Mouse (Mus musculus) neural tube, embryonic 12.5 days (tissue): ENCODE data around the gene Map2k5. TPM values are rescaled to one million over a fixed set of nuclear protein-coding genes. Genes with fewer than 3 reads are reported as not detected.

Source experiments
- ATAC-seq: fragments of 200-750 bp; cut with Nextera tagmentation; 2 replicates; pipeline ENCODE4 v1.8.0; 2017; ENCODE audit warnings: low read depth, mild to moderate bottlenecking, moderate TSS enrichment, moderate library complexity; ENCODE audit not compliant: low FRiP score
- H3K27ac ChIP-seq: fragments of 300-500 bp; sonication (generic); 2 replicates; pipeline ENCODE4 v1.5.1; 2016
- H3K27me3 ChIP-seq: fragments of 300-500 bp; sonication (generic); replicated peaks from 2 replicates; pipeline ENCODE4 v1.6.1; 2016; ENCODE audit warnings: mild to moderate bottlenecking
- H3K36me3 ChIP-seq: fragments of 300-500 bp; sonication (generic); 2 replicates; pipeline ENCODE4 v1.6.1; 2016; ENCODE audit warnings: mild to moderate bottlenecking
- H3K4me1 ChIP-seq: fragments of 300-500 bp; sonication (generic); 2 replicates; pipeline ENCODE4 v1.6.1; 2016
- H3K4me2 ChIP-seq: fragments of 300-500 bp; sonication (generic); replicated peaks from 2 replicates; pipeline ENCODE4 v1.6.1; 2016; ENCODE audit warnings: mild to moderate bottlenecking
- H3K4me3 ChIP-seq: fragments of 300-500 bp; sonication (generic); 2 replicates; pipeline ENCODE4 v1.5.1; 2016
- H3K9ac ChIP-seq: fragments of 300-500 bp; sonication (generic); 2 replicates; pipeline ENCODE4 v1.6.1; 2016; ENCODE audit warnings: mild to moderate bottlenecking
- H3K9me3 ChIP-seq: fragments of 300-500 bp; sonication (generic); 2 replicates; pipeline ENCODE4 v1.6.1; 2016; ENCODE audit warnings: mild to moderate bottlenecking
- WGBS: fragments of 180-500 bp; shearing (Covaris S2); methylation state at CpG from one replicate; pipeline ENCODE4 v1.1.7; 2016; 5-methylcytosine and 5-hydroxymethylcytosine counted together
- polyA plus RNA-seq: library from polyadenylated mRNA; unstranded; fragments of >200 nt; fragmentation: Nextera tagmentation; extraction: Ambion mirVana; gene quantifications from 2 replicates; pipeline ENCODE4 v1.2.1, GENCODE M21; 2016

Gene Map2k5
- polyA plus RNA-seq, 1 experiment from 2014 or later: 45.9 TPM

- WGBS: 2% methylated on average over 9 of the region's 9 CpGs
- ATAC-seq: no peak
- Histone ChIP-seq H3K9me3 (no peaks in the 10 kb centered on the region), H3K4me2 (peak overlapping the region; percentile 76), H3K36me3 (no peaks in the 10 kb centered on the region), H3K27me3 (peaks cover 97% of the 10 kb centered on the region), H3K4me1 (peaks cover 39% of the 10 kb centered on the region), H3K9ac (peak overlapping the region; percentile 14; the same call in 1 of the 2 replicates), H3K4me3 (peak overlapping the region; percentile 20; the same call in 1 of the 2 replicates), H3K27ac (no peak overlapping the region)
Measured at GRCm38 (mm10) chr9:63140211-63140610, 237.5 kb downstream of the Map2k5 start.

- Histone ChIP-seq H3K27ac (no peak overlapping the region), H3K27me3 (peaks cover 97% of the 10 kb centered on the region), H3K4me3 (peak overlapping the region; percentile 20; the same call in 1 of the 2 replicates), H3K9ac (peak overlapping the region; percentile 14; the same call in 1 of the 2 replicates), H3K9me3 (no peaks in the 10 kb centered on the region), H3K4me1 (peaks cover 39% of the 10 kb centered on the region), H3K4me2 (peak overlapping the region; percentile 76), H3K36me3 (no peaks in the 10 kb centered on the region)
- ATAC-seq: no peak
- WGBS: 2% methylated on average over 17 of the region's 17 CpGs
Measured at GRCm38 (mm10) chr9:63139661-63140060, 238.0 kb downstream of the Map2k5 start.

GRCm38 (mm10) chr9:63138481-63138967 is 239.2 kb downstream of the Map2k5 start:
- Histone ChIP-seq H3K4me1 (peaks cover 39% of the 10 kb centered on the region), H3K4me2 (peak overlapping the region; percentile 76), H3K9me3 (no peaks in the 10 kb centered on the region), H3K27ac (no peak overlapping the region), H3K36me3 (no peaks in the 10 kb centered on the region), H3K27me3 (peaks cover 97% of the 10 kb centered on the region), H3K9ac (peak overlapping the region; percentile 55), H3K4me3 (peak overlapping the region; percentile 29)
- under 1% methylated on average over 31 of the region's 31 CpGs for WGBS
- ATAC-seq: no peak

GRCm38 (mm10) chr9:63137615-63137915 is 240.1 kb downstream of the Map2k5 start:
- H3K9ac ChIP-seq: peak overlapping the region; percentile 42; the same call in 1 of the 2 replicates

GRCm38 (mm10) chr9:63136756-63137614 is 240.7 kb downstream of the Map2k5 start:
- H3K4me1 ChIP-seq: peaks cover 42% of the 10 kb centered on the region
- WGBS: 4% methylated on average over 19 of the region's 19 CpGs
- H3K27me3 ChIP-seq: peaks cover 83% of the 10 kb centered on the region
- no peak overlapping the region for H3K4me3 ChIP-seq
- H3K9me3 ChIP-seq: no peaks in the 10 kb centered on the region
- peak overlapping the region; percentile 76 for H3K4me2 ChIP-seq
- H3K27ac ChIP-seq: no peak overlapping the region
- no peaks in the 10 kb centered on the region for H3K36me3 ChIP-seq
- no peak for ATAC-seq
- no peak overlapping the region for H3K9ac ChIP-seq

More at GRCm38 (mm10) chr9:63137615-63137915, 240.1 kb downstream of the Map2k5 start:
- H3K27ac ChIP-seq: no peak overlapping the region
- peaks cover 39% of the 10 kb centered on the region for H3K4me1 ChIP-seq
- H3K36me3 ChIP-seq: no peaks in the 10 kb centered on the region
- peaks cover 88% of the 10 kb centered on the region for H3K27me3 ChIP-seq
- 2% methylated on average over 6 of the region's 6 CpGs for WGBS
- no peaks in the 10 kb centered on the region for H3K9me3 ChIP-seq
- ATAC-seq: no peak
- peak overlapping the region; percentile 76 for H3K4me2 ChIP-seq
- no peak overlapping the region; the same call in 1 of the 2 replicates for H3K4me3 ChIP-seq

GRCm38 (mm10) chr9:63136241-63136640 is 241.5 kb downstream of the Map2k5 start:
- H3K27ac ChIP-seq: no peak overlapping the region
- no peaks in the 10 kb centered on the region for H3K9me3 ChIP-seq
- no peak overlapping the region for H3K4me3 ChIP-seq
- WGBS: 4% methylated on average over 8 of the region's 8 CpGs
- peaks cover 75% of the 10 kb centered on the region for H3K27me3 ChIP-seq
- H3K4me2 ChIP-seq: peak overlapping the region; percentile 76; the same call in 1 of the 2 replicates
- peaks cover 44% of the 10 kb centered on the region for H3K4me1 ChIP-seq
- H3K9ac ChIP-seq: no peak overlapping the region
- H3K36me3 ChIP-seq: no peaks in the 10 kb centered on the region
- no peak for ATAC-seq

GRCm38 (mm10) chr9:63135801-63136200 is 241.9 kb downstream of the Map2k5 start:
- peak overlapping the region; percentile 56 for H3K4me2 ChIP-seq
- H3K9ac ChIP-seq: peak overlapping the region; percentile 21; the same call in 1 of the 2 replicates
- no peaks in the 10 kb centered on the region for H3K36me3 ChIP-seq
- ATAC-seq: no peak
- WGBS: under 1% methylated on average over 16 of the region's 16 CpGs
- H3K4me3 ChIP-seq: peak overlapping the region; percentile 26; the same call in 1 of the 2 replicates
- H3K9me3 ChIP-seq: no peaks in the 10 kb centered on the region
- H3K27ac ChIP-seq: no peak overlapping the region
- H3K4me1 ChIP-seq: peaks cover 44% of the 10 kb centered on the region
- H3K27me3 ChIP-seq: peaks cover 71% of the 10 kb centered on the region

GRCm38 (mm10) chr9:63135356-63135755 is 242.3 kb downstream of the Map2k5 start:
- ATAC-seq: no peak
- H3K36me3 ChIP-seq: no peaks in the 10 kb centered on the region
- H3K27ac ChIP-seq: no peak overlapping the region
- H3K4me3 ChIP-seq: peak overlapping the region; percentile 26; the same call in 1 of the 2 replicates
- peaks cover 44% of the 10 kb centered on the region for H3K4me1 ChIP-seq
- WGBS: 3% methylated on average over 11 of the region's 11 CpGs
- H3K27me3 ChIP-seq: peaks cover 66% of the 10 kb centered on the region
- peak overlapping the region; percentile 21; the same call in 1 of the 2 replicates for H3K9ac ChIP-seq
- peak overlapping the region; percentile 56 for H3K4me2 ChIP-seq
- no peaks in the 10 kb centered on the region for H3K9me3 ChIP-seq

GRCm38 (mm10) chr9:63133659-63134058 is 244.0 kb downstream of the Map2k5 start:
- no peaks in the 10 kb centered on the region for H3K9me3 ChIP-seq
- H3K9ac ChIP-seq: no peak overlapping the region
- peaks cover 49% of the 10 kb centered on the region for H3K27me3 ChIP-seq
- H3K4me2 ChIP-seq: peak overlapping the region; percentile 83
- no peaks in the 10 kb centered on the region for H3K36me3 ChIP-seq
- 18% methylated on average over 6 of the region's 6 CpGs for whole genome bisulfite sequencing
- H3K4me3 ChIP-seq: peak overlapping the region; percentile 16; the same call in 1 of the 2 replicates
- peaks cover 33% of the 10 kb centered on the region for H3K4me1 ChIP-seq
- peak; percentile 1; the same call in 1 of the 2 replicates for ATAC-seq
- no peak overlapping the region for H3K27ac ChIP-seq

GRCm38 (mm10) chr9:63132673-63133601 is 244.8 kb downstream of the Map2k5 start:
- 0 out of 2 replicates have a peak overlapping the region, but pooled peaks have one; percentile 32 for H3K27ac ChIP-seq
- peak overlapping the region; percentile 57 for H3K9ac ChIP-seq
- peak overlapping the region; percentile 65 for H3K4me3 ChIP-seq
- peaks cover 28% of the 10 kb centered on the region for H3K4me1 ChIP-seq
- 1% methylated on average over 48 of the region's 48 CpGs for WGBS
- no peaks in the 10 kb centered on the region for H3K36me3 ChIP-seq
- peak; percentile 97 for ATAC-seq
- peak overlapping the region; percentile 83 for H3K4me2 ChIP-seq
- H3K27me3 ChIP-seq: peaks cover 42% of the 10 kb centered on the region
- no peaks in the 10 kb centered on the region for H3K9me3 ChIP-seq

- 1% methylated on average over 28 of the region's 28 CpGs for WGBS
Measured at GRCm38 (mm10) chr9:63131957-63132602, 245.6 kb downstream of the Map2k5 start.

More at GRCm38 (mm10) chr9:63131957-63132602, 245.6 kb downstream of the Map2k5 start:
- ATAC-seq: peak; percentile 46; the same call in 1 of the 2 replicates
- Histone ChIP-seq H3K36me3 (no peaks in the 10 kb centered on the region), H3K9ac (peak overlapping the region; percentile 57), H3K4me3 (peak overlapping the region; percentile 65), H3K4me1 (peaks cover 23% of the 10 kb centered on the region), H3K9me3 (no peaks in the 10 kb centered on the region), H3K27ac (0 out of 2 replicates have a peak overlapping the region, but pooled peaks have one; percentile 32), H3K4me2 (peak overlapping the region; percentile 83), H3K27me3 (peaks cover 34% of the 10 kb centered on the region)
